Comparison of ENCODE assay signal across 9 mouse cellular contexts in the genomic region with DNA sequence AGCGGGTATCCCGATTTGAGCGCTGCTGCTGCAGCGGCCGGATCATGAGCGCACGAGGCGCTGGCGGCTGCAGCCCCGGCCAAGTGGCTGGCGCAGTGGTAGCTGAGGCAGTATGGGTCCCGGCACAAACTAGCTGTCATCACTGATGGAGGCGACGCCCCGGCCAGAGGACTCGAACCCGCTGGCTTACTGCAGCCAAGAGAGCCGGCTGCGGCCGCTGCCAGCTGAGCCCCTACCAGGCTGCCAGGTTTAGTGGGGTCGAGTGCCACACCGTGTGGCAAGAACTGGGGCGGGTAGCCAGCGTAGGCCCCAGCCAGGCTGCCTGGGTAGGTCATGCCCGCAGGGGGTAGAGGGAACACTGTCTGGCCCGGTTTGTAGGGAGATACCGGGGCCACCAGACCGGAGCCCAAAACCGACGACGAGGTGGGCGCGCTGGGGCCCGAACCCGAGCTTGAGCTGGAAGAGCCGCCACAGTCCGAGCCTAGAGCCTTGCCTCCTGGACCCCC. TPM values are rescaled to one million over a fixed set of nuclear protein-coding genes. Genes with fewer than 3 reads are reported as not detected.
A peak's percentile ranks its signal among the peaks of the same experiment; 100 is the strongest.
DNase-seq lines count a peak whose midpoint lies in the region; ATAC-seq lines count a peak whose summit lies in the region.
"Had no signal": no experiment of that assay in that cellular context is flagged by ENCODE, and none has a peak within 500 bp of the region (broad histone marks: within the 10 kb centered on the region; RNA-seq: fewer than 3 reads in every experiment).

No protein-coding gene starts in this region.

- no peak for ATAC-seq in kidney, embryonic 16.5 days (ENCODE audit: low FRiP score, low TSS enrichment)
- ATAC-seq in midbrain, embryonic 11.5 days (ENCODE audit: low FRiP score) = no peak
- ATAC-seq in frontal cortex, adult (ENCODE audit: low TSS enrichment) = no peak

- H3K9ac ChIP-seq in kidney, embryonic 16.5 days (replicated peaks; ENCODE audit: low read length) = peak overlapping the region; percentile 85
- peak overlapping the region; percentile 98 for H3K9ac ChIP-seq in midbrain, embryonic 11.5 days (ENCODE audit: low read length)

- H3K4me2 ChIP-seq in kidney, embryonic 16.5 days (replicated peaks; ENCODE audit: low read depth, low read length) = peak overlapping the region; percentile 66
- H3K4me2 ChIP-seq in midbrain, embryonic 11.5 days = peak overlapping the region; percentile 87

- H3K4me3 ChIP-seq in kidney, embryonic 16.5 days (ENCODE audit: low read length) = peak overlapping the region; percentile 78
- H3K4me3 ChIP-seq in midbrain, embryonic 11.5 days (ENCODE audit: low read depth, low read length) = peak overlapping the region; percentile 90

- intact Hi-C loops in gastrocnemius, postnatal 14 days (cut with DNase I; ENCODE audit: low total_unique reads) = loop anchor here (10.0 kb wide), 2 partner anchors 819 to 1059 kb away; no protein-coding TSS in a partner anchor

- peaks cover 11% of the 10 kb centered on the region; the same call in 1 of the 2 replicates for H3K4me1 ChIP-seq in kidney, embryonic 16.5 days (ENCODE audit: insufficient read depth, low read length)
- peaks cover 25% of the 10 kb centered on the region for H3K4me1 ChIP-seq in midbrain, embryonic 11.5 days (ENCODE audit: control insufficient read depth, insufficient read depth, low read length)

- H3K27ac ChIP-seq in kidney, embryonic 16.5 days (ENCODE audit: low read length) = peak overlapping the region; percentile 98
- peak overlapping the region; percentile 61 for H3K27ac ChIP-seq in midbrain, embryonic 11.5 days (ENCODE audit: low read depth, low read length)

- DNase-seq in layer of hippocampus, adult 11-12 months (ENCODE audit: low spot score) = peak; percentile 19
- DNase-seq in layer of hippocampus, adult 9-11 months = no peak
- peak; percentile 48 to 51 for DNase-seq in adrenal gland, postnatal 36 days
- DNase-seq in gastrocnemius, postnatal 14 days = peak; percentile 39
- peak; percentile 98 for DNase-seq in midbrain, embryonic 11.5 days (ENCODE audit: low spot score, missing footprints)
- no peak for DNase-seq in layer of hippocampus, postnatal 10 days (ENCODE audit: low spot score in 2 of 2)

- no peaks in the 10 kb centered on the region for H3K9me3 ChIP-seq in kidney, embryonic 16.5 days (ENCODE audit: low read length)
- H3K9me3 ChIP-seq in midbrain, embryonic 11.5 days (ENCODE audit: control insufficient read depth, low read length) = no peaks in the 10 kb centered on the region

- H3K27me3 ChIP-seq in kidney, embryonic 16.5 days (ENCODE audit: insufficient read depth, low read length) = no peaks in the 10 kb centered on the region
- peaks cover 3% of the 10 kb centered on the region for H3K27me3 ChIP-seq in midbrain, embryonic 11.5 days (ENCODE audit: control insufficient read depth, insufficient read depth, low read length)

- under 1% methylated on average over 37 of the region's 37 CpGs for WGBS in kidney, embryonic 16.5 days
- WGBS in midbrain, embryonic 11.5 days = 1% methylated on average over 37 of the region's 37 CpGs

- peaks cover 17% of the 10 kb centered on the region for H3K36me3 ChIP-seq in kidney, embryonic 16.5 days (ENCODE audit: insufficient read depth, low read length)
- peaks cover 9% of the 10 kb centered on the region; the same call in 1 of the 2 replicates for H3K36me3 ChIP-seq in midbrain, embryonic 11.5 days (ENCODE audit: control insufficient read depth, insufficient read depth, low read length)
- H3K36me3 ChIP-seq: G1E had no signal

RNA-seq across cellular contexts. Expression of a gene that starts 3.9 kb away (rescaled TPM):
- total RNA-seq in adrenal gland, postnatal 36 days (2021) = 10 to 100 TPM; 23.4 to 30.3 TPM
- total RNA-seq in gastrocnemius, postnatal 14 days (2021) = 1 to 10 TPM; 7.2 to 9.7 TPM
- 24.6 and 27.5 TPM in 2 replicates for polyA plus RNA-seq in kidney, embryonic 16.5 days (2015; fragmentation: Nextera tagmentation; extraction: Ambion mirVana)
- polyA plus RNA-seq in midbrain, embryonic 11.5 days (2014; fragmentation: Nextera tagmentation; extraction: Ambion mirVana) = 6.2 and 7.5 TPM in 2 replicates
- 1 to 10 TPM; 3.0 TPM for total RNA-seq in layer of hippocampus, postnatal 10 days (2021)
- total RNA-seq: G1E had no signal

RNA-seq across cellular contexts. Expression of a gene that starts 34.0 kb away (rescaled TPM):
- 1 to 10 TPM; 5.2 to 7.2 TPM for total RNA-seq in adrenal gland, postnatal 36 days (2021)
- total RNA-seq in gastrocnemius, postnatal 14 days (2021) = 1 to 10 TPM; 1.6 to 1.7 TPM
- 0.45 and 0.76 TPM in 2 replicates for polyA plus RNA-seq in kidney, embryonic 16.5 days (2015; fragmentation: Nextera tagmentation; extraction: Ambion mirVana)
- polyA plus RNA-seq in midbrain, embryonic 11.5 days (2014; fragmentation: Nextera tagmentation; extraction: Ambion mirVana) = 0.23 and 0.34 TPM in 2 replicates
- under 1 TPM; 0.57 to 0.62 TPM for total RNA-seq in layer of hippocampus, postnatal 10 days (2021)
- total RNA-seq: G1E had no signal
- polyA plus RNA-seq: G1E had no signal

Comparison
In these comparisons a context has a peak if more than half of its experiments do, and no peak if none do; other contexts are left out.
1. DNase-seq: peak in layer of hippocampus, adult 11-12 months (single experiment), adrenal gland, postnatal 36 days (2 of 2), gastrocnemius, postnatal 14 days (single experiment) and midbrain, embryonic 11.5 days (single experiment); none in layer of hippocampus, adult 9-11 months (single experiment) and layer of hippocampus, postnatal 10 days (0 of 2).